Mouse (Mus musculus) inflammation-experienced regulatory T-cells, adult 16 weeks (primary cell): ENCODE measurements around the gene Capn3. TPM values are rescaled to one million over a fixed set of nuclear protein-coding genes. Genes with fewer than 3 reads are reported as not detected.

ENCODE experiments used
- polyA plus RNA-seq: library from polyadenylated mRNA; unstranded; fragments of 100-300 nt; shearing (Covaris generic); gene quantifications from one replicate; pipeline ENCODE4 v1.2.1, GENCODE M21; 2017

Capn3 gene
- polyA plus RNA-seq, result 66.9 TPM

GRCm38 (mm10) chr2:120455719-120456118 is at the start of gene Capn3:
Gene Capn3 (plus strand): TSS chr2:120456019.

Other genes with a start within 250 kb of the Capn3 start
- gene Pla2g4e, start 210.7 kb upstream of the Capn3 start, polyA plus RNA-seq, result not detected
- not detected for gene Pla2g4d, start 166.8 kb upstream of the Capn3 start, polyA plus RNA-seq
- 2.8 TPM for gene Pla2g4f, start 141.9 kb upstream of the Capn3 start, polyA plus RNA-seq
- gene Vps39, start 102.9 kb upstream of the Capn3 start, polyA plus RNA-seq, result 67.7 TPM
- gene Ganc, start 52.1 kb upstream of the Capn3 start, polyA plus RNA-seq, result 34.5 TPM
- 26.6 TPM for gene Tmem87a, start 51.9 kb upstream of the Capn3 start, polyA plus RNA-seq
- gene Zfp106, start 107.8 kb downstream of the Capn3 start, polyA plus RNA-seq, result 59.9 TPM
- 60.8 TPM for gene Snap23, start 111.7 kb downstream of the Capn3 start, polyA plus RNA-seq
- 22.0 TPM for gene Haus2, start 153.4 kb downstream of the Capn3 start, polyA plus RNA-seq
- 36.8 TPM for gene Lrrc57, start 153.5 kb downstream of the Capn3 start, polyA plus RNA-seq
- 0.60 TPM for gene Stard9, start 173.1 kb downstream of the Capn3 start, polyA plus RNA-seq